Mouse (Mus musculus) mouse embryonic stem cell (cell line): ENCODE results near the gene Ppp1r35.
"Not testable (repeated sequence)": the region's sequence is repeated elsewhere in the genome, so short reads cannot be mapped to it uniquely, and the experiment has no call there.

ENCODE experiments used
- in situ Hi-C, 2 experiments: fragments of 300-500 bp; cut with MboI; formaldehyde crosslinking; loops; 1 replicate in 1 of 2; 3 replicates in 1 of 2; pipeline ENCODE4 v1.14.3; 2019 to 2020; ENCODE audit warnings: low sequenced_read_pairs in 2 of 2, low pct_unique_long_range_greater_than_20kb in 1 of 2, mixed read lengths in 1 of 2; ENCODE audit not compliant: unreplicated experiment in 1 of 2

Ppp1r35 gene

GRCm38 (mm10) chr5:137749196-137749836 is 29.3 kb upstream of the Ppp1r35 start:
- in situ Hi-C loops: no loop called here

GRCm38 (mm10) chr5:137750212-137750611 is 28.4 kb upstream of the Ppp1r35 start:
- in situ Hi-C loops: not testable (repeated sequence)

DNA sequence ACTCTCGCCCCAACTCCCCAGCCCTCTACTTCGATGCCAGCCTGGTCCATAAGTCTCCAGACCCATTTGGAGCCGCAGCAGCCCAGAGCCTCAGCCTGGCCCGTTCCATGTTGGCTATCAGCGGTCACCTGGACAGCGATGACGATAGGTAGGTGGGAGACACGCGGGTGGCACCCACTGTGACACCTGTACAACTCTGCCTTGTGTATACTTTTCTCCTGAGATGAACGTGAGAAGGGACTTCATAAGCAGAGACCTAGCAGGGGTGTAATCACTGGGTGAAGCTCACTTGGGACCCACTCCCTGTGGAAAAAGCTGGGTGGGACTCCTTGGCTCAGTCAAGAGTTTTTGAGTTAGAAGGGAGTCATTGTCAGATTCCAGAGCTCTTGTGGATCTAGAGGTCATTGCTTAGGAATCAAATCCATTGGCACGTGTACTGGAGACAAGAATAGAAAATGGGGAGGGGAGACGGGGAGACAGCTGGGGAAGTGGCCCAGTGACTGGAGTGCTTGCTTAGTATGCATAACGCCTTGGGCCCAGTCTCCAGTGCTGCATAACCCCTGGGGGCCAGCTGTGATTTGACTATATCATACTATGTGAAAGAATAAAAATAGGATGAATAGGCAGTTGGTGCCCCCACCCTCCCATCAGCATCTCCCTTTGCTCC is 27.3 kb upstream of the Ppp1r35 start:
- in situ Hi-C loops: no loop called here

DNA sequence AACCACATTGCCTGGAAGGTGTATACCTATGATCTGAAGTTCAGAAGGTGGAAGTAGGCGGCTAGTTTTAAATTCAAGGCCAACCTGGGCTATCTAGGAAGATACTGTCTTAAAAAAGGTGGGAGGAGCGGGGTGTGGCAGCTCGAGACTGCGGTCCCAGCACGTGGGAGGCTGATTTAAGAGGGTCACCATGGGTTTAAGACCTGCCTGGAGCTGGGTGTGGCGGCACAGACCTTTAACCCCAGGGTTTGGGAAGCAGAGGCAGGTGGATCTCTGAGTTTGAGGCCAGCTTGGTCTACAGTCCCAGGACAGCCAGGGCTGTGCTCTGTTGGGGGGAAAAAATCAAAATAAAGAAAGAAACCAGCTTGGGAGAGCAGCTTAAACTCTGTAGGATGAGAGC is 26.7 kb upstream of the Ppp1r35 start:
- in situ Hi-C loops: no loop called here

DNA sequence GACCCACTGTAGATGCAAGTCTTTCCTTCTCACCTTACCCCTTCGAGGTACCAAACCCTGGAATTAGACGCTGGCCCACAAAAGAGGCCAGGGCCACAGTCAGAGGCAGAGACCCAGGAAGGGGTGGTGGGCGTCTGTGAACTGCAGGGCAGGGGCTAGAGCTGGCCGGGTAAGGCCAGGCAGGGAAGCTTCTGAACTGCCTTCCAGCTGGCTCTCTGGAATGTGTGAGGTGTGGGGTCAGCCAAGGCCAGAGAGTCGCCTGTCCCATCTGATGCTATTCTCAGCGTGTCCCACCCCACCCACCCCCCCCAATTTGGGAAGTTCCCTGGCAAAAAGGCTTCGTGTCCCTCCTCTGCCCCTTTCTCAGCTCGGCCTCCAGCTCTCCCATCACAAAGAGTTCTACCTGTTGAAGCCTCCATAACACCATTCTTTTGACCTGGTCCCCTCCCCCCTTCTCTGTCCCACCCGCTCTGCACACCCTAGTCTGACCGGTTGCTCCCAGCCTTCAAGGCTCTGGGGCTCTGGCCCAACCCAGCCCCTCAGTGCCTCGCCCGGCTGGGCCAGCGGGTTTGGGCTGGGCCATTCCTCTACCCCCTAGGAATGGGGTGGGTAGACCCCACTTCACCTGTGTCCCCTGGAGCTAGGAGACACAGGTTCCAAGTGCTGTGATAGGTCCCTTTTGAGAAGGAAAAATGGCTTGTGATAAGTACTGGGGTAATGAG is 25.4 kb upstream of the Ppp1r35 start:
- in situ Hi-C loops: no loop called here

GRCm38 (mm10) chr5:137755425-137755824 is 23.2 kb upstream of the Ppp1r35 start:
- in situ Hi-C loops: no loop called here

GRCm38 (mm10) chr5:137756106-137756505 is 22.5 kb upstream of the Ppp1r35 start:
- in situ Hi-C loops: no loop called here

- in situ Hi-C loops: no loop called here
These were observed 21.6 kb upstream of the Ppp1r35 start for GRCm38 (mm10) chr5:137756882-137757661.

- in situ Hi-C loops: no loop called here
These were observed 20.8 kb upstream of the Ppp1r35 start for GRCm38 (mm10) chr5:137757887-137758286.

GRCm38 (mm10) chr5:137758921-137759534 is 19.6 kb upstream of the Ppp1r35 start:
- in situ Hi-C loops: no loop called here

DNA sequence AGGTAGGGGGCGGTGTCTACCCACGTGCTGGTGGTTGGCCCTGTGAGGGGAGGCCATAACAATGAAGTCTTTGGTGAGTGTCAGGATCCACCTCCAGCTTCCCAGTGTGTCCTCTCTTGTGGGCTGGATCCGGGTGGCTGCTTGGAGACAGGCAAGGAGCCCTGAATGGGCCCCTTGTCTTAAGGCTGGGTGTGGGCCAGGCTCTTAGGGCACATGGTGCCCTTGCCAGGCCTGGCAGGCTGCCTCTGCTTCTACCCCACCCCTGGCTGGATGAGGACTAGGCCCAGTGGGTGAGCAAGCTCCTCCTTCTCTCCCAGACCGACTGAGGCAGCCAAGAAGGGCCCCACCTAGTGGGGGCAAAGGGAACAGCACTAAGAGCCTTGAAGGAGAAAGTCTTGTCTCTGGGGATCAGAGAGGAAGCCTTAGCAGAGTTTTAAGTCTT is 18.7 kb upstream of the Ppp1r35 start:
- in situ Hi-C loops: loop anchor here (5.0 kb wide), 1 partner anchor 108 kb away; no protein-coding TSS in a partner anchor

- in situ Hi-C loops: loop anchor here (5.0 kb wide), 1 partner anchor 112 kb away; no protein-coding TSS in a partner anchor
These were observed 13.9 kb upstream of the Ppp1r35 start for GRCm38 (mm10) chr5:137764609-137765340.

GRCm38 (mm10) chr5:137766270-137766669 is 12.4 kb upstream of the Ppp1r35 start:
- in situ Hi-C loops: no loop called here

- in situ Hi-C loops: no loop called here
These were observed 10.2 kb upstream of the Ppp1r35 start for GRCm38 (mm10) chr5:137768475-137768874.

DNA sequence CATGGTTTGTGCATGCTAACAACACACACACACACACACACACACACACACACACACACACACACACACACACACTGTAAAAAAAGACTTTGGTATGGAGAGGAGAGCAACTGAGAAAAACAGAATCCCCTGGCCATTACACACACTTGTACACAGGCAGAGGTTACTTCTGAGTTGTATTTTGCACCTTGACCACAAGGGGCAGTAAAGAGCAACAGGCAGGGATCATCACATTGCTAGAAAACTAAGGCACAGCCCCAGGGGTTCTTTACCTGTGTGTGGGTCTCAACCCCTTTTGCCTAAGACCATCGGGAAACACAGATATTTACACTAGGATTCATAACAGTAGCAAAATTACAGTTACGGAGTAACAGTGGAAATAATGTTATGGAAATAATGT is 7.9 kb upstream of the Ppp1r35 start:
- in situ Hi-C loops: no loop called here

DNA sequence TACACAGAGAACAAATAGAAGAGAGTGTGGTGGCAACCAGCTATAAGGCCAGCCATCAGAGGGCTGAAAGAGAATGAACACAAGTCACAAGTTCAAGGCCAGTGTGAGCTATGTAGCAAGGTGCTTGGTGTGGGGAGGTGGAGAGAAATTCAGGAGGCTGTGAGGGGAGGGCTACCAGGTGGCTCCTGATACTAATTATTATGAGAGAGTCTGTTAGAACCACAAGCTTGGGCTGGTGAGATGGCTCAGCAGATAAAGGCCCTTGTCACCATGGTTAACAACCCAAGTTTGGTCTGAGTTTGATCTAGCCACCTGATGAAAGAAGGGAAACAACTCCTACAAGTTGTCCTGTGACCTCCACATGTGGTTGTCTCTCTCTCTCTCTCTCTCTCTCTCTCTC is 5.9 kb upstream of the Ppp1r35 start:
- in situ Hi-C loops: no loop called here

GRCm38 (mm10) chr5:137775587-137776290 is 2.9 kb upstream of the Ppp1r35 start:
- in situ Hi-C loops: no loop called here
